Mouse (Mus musculus) MN1 (cell line): Measurements from ENCODE around the gene Myh8.
A peak's percentile ranks its signal among the peaks of the same experiment; 100 is the strongest.

Experiments used
- DNase-seq: peaks from one replicate; pipeline ENCODE4 v3.0.0-alpha.2; 2016; ENCODE audit warnings: low spot score

Myh8 gene

GRCm38 (mm10) chr11:67276601-67277174 lies at the start of gene Myh8:
Gene Myh8, plus strand, starts transcription at chr11:67277124.
- no peak for DNase-seq

GRCm38 (mm10) chr11:67228731-67229130 lies 48.2 kb upstream of the Myh8 start:
- no peak for DNase-seq

- DNase-seq: no peak
These were observed 47.8 kb upstream of the Myh8 start for GRCm38 (mm10) chr11:67229166-67229565.

GRCm38 (mm10) chr11:67229946-67230345 lies 47.0 kb upstream of the Myh8 start:
- no peak for DNase-seq

- no peak for DNase-seq
These were observed 41.1 kb upstream of the Myh8 start for GRCm38 (mm10) chr11:67235639-67236358.

- DNase-seq: no peak
These were observed 40.1 kb upstream of the Myh8 start for GRCm38 (mm10) chr11:67236799-67237198.

- no peak for DNase-seq
These were observed 39.3 kb upstream of the Myh8 start, which contains the start of gene Myh4 for GRCm38 (mm10) chr11:67237481-67238079. Gene Myh4, plus strand, starts transcription at chr11:67238029.

GRCm38 (mm10) chr11:67241051-67241450 lies 35.9 kb upstream of the Myh8 start:
- DNase-seq: no peak

- DNase-seq: no peak
These were observed 23.2 kb upstream of the Myh8 start for GRCm38 (mm10) chr11:67253691-67254090.

- no peak for DNase-seq
These were observed 19.9 kb upstream of the Myh8 start for GRCm38 (mm10) chr11:67257048-67257447.

GRCm38 (mm10) chr11:67260956-67261355 lies 16.0 kb upstream of the Myh8 start:
- DNase-seq: no peak

- DNase-seq: no peak
These were observed 16.5 kb downstream of the Myh8 start for GRCm38 (mm10) chr11:67293440-67293839.

GRCm38 (mm10) chr11:67313733-67314452 lies 37.0 kb downstream of the Myh8 start:
- DNase-seq: no peak

GRCm38 (mm10) chr11:67321358-67321757 lies 44.4 kb downstream of the Myh8 start, which contains the start of gene Myh13:
Gene Myh13, plus strand, starts transcription at chr11:67321658.
- no peak for DNase-seq

GRCm38 (mm10) chr11:67326536-67326935 lies 49.6 kb downstream of the Myh8 start:
- no peak for DNase-seq

GRCm38 (mm10) chr11:67344556-67344955 lies 67.6 kb downstream of the Myh8 start:
- no peak for DNase-seq

- DNase-seq: no peak
These were observed 68.4 kb downstream of the Myh8 start for GRCm38 (mm10) chr11:67345186-67345855.

GRCm38 (mm10) chr11:67345856-67346236 lies 68.9 kb downstream of the Myh8 start:
- no peak for DNase-seq

- DNase-seq: peak; percentile 11
These were observed 73.3 kb downstream of the Myh8 start for GRCm38 (mm10) chr11:67350153-67350768.

- DNase-seq: no peak
These were observed 76.1 kb downstream of the Myh8 start for GRCm38 (mm10) chr11:67353011-67353410.

- DNase-seq: no peak
These were observed 81.1 kb downstream of the Myh8 start for GRCm38 (mm10) chr11:67358031-67358430.
